Mouse (Mus musculus): ENCODE measurements around the gene Mical3. TPM values are rescaled to one million over a fixed set of nuclear protein-coding genes. Genes with fewer than 3 reads are reported as not detected.
A peak's percentile ranks its signal among the peaks of the same experiment; 100 is the strongest.

The Mical3 gene
- total and polyA plus RNA-seq, 2 experiments from 2014 or later, result 30.8 to 94.8 TPM

DNA sequence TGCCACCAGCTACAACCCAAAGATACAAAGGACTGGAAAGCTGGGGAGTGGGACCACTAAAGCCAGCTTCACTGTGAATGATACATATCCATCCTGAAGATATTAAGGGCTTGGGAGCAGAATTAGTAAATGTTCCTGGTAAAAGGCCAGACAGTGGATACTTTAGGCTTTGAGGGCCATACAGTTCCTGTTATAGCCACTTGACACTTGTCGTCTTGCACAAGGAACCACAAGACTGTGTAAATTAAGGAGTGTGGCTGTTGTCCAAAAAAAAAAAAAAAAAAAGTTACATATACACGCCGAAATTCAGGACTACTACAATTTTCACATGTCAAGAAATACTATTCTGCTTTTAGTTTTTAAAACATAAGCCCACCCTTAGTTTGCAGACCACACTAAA, 17.6 kb upstream of the Mical3 start:
- WGBS, result 45% methylated on average over 3 of the region's 3 CpGs
- Histone ChIP-seq H3K27ac (ENCODE audit: low read depth) (no peak overlapping the region), H3K9me3 (replicated peaks; ENCODE audit: control insufficient read depth, low read length) (no peaks in the 10 kb centered on the region), H3K9ac (replicated peaks; ENCODE audit: low read depth, low read length) (no peak overlapping the region), H3K36me3 (replicated peaks; ENCODE audit: control insufficient read depth, insufficient read depth, low read length) (no peaks in the 10 kb centered on the region), H3K4me1 (ENCODE audit: control insufficient read depth, insufficient read depth) (peaks cover 22% of the 10 kb centered on the region; the same call in 1 of the 2 replicates), H3K4me3 (ENCODE audit: low read depth, low read length) (no peak overlapping the region), H3K27me3 (ENCODE audit: control insufficient read depth, insufficient read depth, low read length) (no peaks in the 10 kb centered on the region), H3K4me2 (ENCODE audit: low read depth, low read length) (no peak overlapping the region)
- ATAC-seq (ENCODE audit: insufficient read depth, low read depth) (no peak), DNase-seq (ENCODE audit: low spot score) (no peak)
- TF ChIP-seq EP300 (IDR thresholded peaks at IDR 0.05; ENCODE audit: low read depth), result no peak

DNA sequence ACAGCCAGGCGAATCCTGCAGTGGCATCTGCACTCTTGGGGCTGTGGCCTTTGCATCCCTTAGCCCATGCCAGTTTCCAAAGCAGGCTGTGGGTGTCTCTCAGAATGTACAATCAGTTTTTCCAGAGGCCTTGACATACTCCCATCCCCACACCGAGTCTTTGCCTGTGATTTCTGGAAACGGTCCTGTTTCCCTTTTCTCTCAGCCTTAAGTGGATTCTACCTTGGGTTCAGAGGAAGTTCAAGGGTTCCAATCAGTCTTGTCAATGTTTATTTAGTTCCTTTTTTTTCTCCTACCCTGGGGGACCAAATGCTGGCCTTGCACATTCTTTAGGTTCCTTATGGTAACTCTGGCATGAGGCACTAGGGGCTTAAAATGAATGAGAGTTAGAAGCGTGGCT, 16.0 kb upstream of the Mical3 start:
- Histone ChIP-seq H3K27ac (ENCODE audit: low read depth) (no peak overlapping the region), H3K9ac (replicated peaks; ENCODE audit: low read depth, low read length) (no peak overlapping the region), H3K4me3 (ENCODE audit: low read depth, low read length) (no peak overlapping the region), H3K27me3 (ENCODE audit: control insufficient read depth, insufficient read depth, low read length) (no peaks in the 10 kb centered on the region), H3K4me2 (ENCODE audit: low read depth, low read length) (no peak overlapping the region), H3K9me3 (replicated peaks; ENCODE audit: control insufficient read depth, low read length) (no peaks in the 10 kb centered on the region), H3K4me1 (ENCODE audit: control insufficient read depth, insufficient read depth) (peaks cover 15% of the 10 kb centered on the region; the same call in 1 of the 2 replicates), H3K36me3 (replicated peaks; ENCODE audit: control insufficient read depth, insufficient read depth, low read length) (no peaks in the 10 kb centered on the region)
- ATAC-seq (ENCODE audit: insufficient read depth, low read depth) (no peak), DNase-seq (ENCODE audit: low spot score) (no peak)
- TF ChIP-seq EP300 (IDR thresholded peaks at IDR 0.05; ENCODE audit: low read depth) (no peak), CTCF (IDR thresholded peaks at IDR 0.05; ENCODE audit: low read depth) (no peak)
- 53% methylated on average over 4 of the region's 4 CpGs for WGBS

DNA sequence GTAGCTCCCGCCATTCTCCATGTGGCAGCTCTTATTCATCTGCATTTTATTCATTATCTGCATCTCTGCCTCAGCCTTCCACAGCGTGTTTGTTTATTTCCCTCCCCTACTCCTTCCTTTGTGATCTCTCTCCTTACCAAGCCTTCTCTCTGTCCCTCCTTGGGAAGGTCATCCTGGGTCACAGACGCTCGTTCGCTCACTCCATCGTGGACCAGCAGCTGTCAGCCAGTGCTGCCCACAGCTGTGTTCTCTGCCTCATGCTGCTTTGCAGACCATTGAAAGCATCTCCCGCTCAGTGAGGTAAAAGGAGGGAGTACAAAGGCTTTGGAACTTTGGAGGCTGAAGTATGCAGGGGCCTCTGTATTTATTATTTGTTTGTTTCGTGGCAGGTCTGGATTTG, 15.1 kb upstream of the Mical3 start:
- ATAC-seq (ENCODE audit: insufficient read depth, low read depth) (no peak), DNase-seq (ENCODE audit: low spot score) (no peak)
- Histone ChIP-seq H3K36me3 (replicated peaks; ENCODE audit: control insufficient read depth, insufficient read depth, low read length) (no peaks in the 10 kb centered on the region), H3K4me3 (ENCODE audit: low read depth, low read length) (no peak overlapping the region), H3K9me3 (replicated peaks; ENCODE audit: control insufficient read depth, low read length) (no peaks in the 10 kb centered on the region), H3K4me1 (ENCODE audit: control insufficient read depth, insufficient read depth) (peaks cover 9% of the 10 kb centered on the region; the same call in 1 of the 2 replicates), H3K9ac (replicated peaks; ENCODE audit: low read depth, low read length) (no peak overlapping the region), H3K27ac (ENCODE audit: low read depth) (no peak overlapping the region), H3K4me2 (ENCODE audit: low read depth, low read length) (no peak overlapping the region), H3K27me3 (ENCODE audit: control insufficient read depth, insufficient read depth, low read length) (no peaks in the 10 kb centered on the region)
- TF ChIP-seq CTCF (IDR thresholded peaks at IDR 0.05; ENCODE audit: low read depth), result no peak
- no peak for TF ChIP-seq EP300 (IDR thresholded peaks at IDR 0.05; ENCODE audit: low read depth)
- 74% methylated on average over 8 of the region's 8 CpGs for WGBS

DNA sequence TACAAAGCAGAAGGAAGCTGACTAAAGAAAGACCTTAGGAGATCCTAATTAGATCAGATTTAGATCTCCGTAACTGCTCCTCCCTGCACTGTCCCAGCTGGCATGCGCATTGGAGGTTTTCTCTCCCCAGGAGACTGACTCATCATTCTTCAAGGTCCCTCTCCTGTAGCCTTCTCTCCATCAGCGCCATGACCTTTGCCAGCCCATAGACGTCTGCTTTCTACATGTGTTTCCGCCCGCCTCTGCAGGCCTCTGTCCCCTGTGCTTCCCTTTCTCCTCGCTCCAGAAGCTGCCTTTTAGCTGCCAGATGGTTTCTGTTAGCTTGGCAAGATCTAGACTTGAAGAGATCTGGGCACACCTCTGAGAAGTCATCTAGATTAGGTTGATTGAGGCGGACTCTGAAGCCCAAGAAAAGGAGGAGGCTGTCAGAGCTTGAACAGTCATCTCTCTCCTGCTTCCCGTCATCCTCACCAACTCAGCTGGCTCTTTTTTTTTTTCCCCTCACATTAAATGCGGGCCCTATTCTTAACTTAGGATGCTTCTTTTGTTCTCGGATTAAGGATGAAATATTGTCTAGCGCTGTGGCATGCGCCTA, 14.3 kb upstream of the Mical3 start:
- H3K27me3 ChIP-seq (ENCODE audit: control insufficient read depth, insufficient read depth, low read length), result no peaks in the 10 kb centered on the region
- H3K4me3 ChIP-seq (ENCODE audit: low read depth, low read length), result no peak overlapping the region
- DNase-seq (ENCODE audit: low spot score), result no peak
- no peak overlapping the region for H3K4me2 ChIP-seq (ENCODE audit: low read depth, low read length)
- ATAC-seq (ENCODE audit: insufficient read depth, low read depth), result no peak
- no peak overlapping the region for H3K27ac ChIP-seq (ENCODE audit: low read depth)
- H3K4me1 ChIP-seq (ENCODE audit: control insufficient read depth, insufficient read depth), result peaks cover 9% of the 10 kb centered on the region; the same call in 1 of the 2 replicates
- 76% methylated on average over 13 of the region's 13 CpGs for WGBS
- no peaks in the 10 kb centered on the region for H3K36me3 ChIP-seq (replicated peaks; ENCODE audit: control insufficient read depth, insufficient read depth, low read length)
- H3K9ac ChIP-seq (replicated peaks; ENCODE audit: low read depth, low read length), result no peak overlapping the region
- H3K9me3 ChIP-seq (replicated peaks; ENCODE audit: control insufficient read depth, low read length), result no peaks in the 10 kb centered on the region
- no peak for TF ChIP-seq EP300 (IDR thresholded peaks at IDR 0.05; ENCODE audit: low read depth)
- TF ChIP-seq CTCF (IDR thresholded peaks at IDR 0.05; ENCODE audit: low read depth), result no peak

DNA sequence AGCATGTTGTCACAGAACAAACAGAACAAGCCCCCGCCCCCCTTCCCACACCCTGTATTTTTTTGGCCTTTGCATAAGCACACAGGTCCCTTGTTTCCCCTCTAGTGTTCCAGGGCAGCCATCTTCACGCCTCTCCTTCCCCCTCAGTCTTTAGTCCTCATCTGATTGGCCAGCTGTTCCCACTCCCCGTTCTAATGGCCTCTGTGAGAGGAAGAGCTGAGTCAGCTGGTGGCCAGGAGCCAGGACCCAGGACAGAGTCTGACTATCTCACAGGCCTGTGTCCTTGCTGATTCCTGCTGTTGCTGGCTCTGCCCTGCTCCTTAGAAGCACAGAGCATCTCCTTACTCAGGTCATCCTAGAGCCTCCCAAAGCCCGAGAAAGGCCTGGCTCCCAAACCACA, 13.3 kb upstream of the Mical3 start:
- Histone ChIP-seq H3K4me3 (ENCODE audit: low read depth, low read length) (no peak overlapping the region), H3K27ac (ENCODE audit: low read depth) (peak overlapping the region; percentile 28), H3K27me3 (ENCODE audit: control insufficient read depth, insufficient read depth, low read length) (no peaks in the 10 kb centered on the region), H3K9me3 (replicated peaks; ENCODE audit: control insufficient read depth, low read length) (no peaks in the 10 kb centered on the region), H3K9ac (replicated peaks; ENCODE audit: low read depth, low read length) (no peak overlapping the region), H3K4me1 (ENCODE audit: control insufficient read depth, insufficient read depth) (peaks cover 9% of the 10 kb centered on the region; the same call in 1 of the 2 replicates), H3K4me2 (ENCODE audit: low read depth, low read length) (no peak overlapping the region), H3K36me3 (replicated peaks; ENCODE audit: control insufficient read depth, insufficient read depth, low read length) (no peaks in the 10 kb centered on the region)
- ATAC-seq (ENCODE audit: insufficient read depth, low read depth) (peak; percentile 87), DNase-seq (ENCODE audit: low spot score) (peak; percentile 86)
- no peak for TF ChIP-seq CTCF (IDR thresholded peaks at IDR 0.05; ENCODE audit: low read depth)
- no peak for TF ChIP-seq EP300 (IDR thresholded peaks at IDR 0.05; ENCODE audit: low read depth)
- WGBS, result 42% methylated on average over 4 of the region's 4 CpGs

DNA sequence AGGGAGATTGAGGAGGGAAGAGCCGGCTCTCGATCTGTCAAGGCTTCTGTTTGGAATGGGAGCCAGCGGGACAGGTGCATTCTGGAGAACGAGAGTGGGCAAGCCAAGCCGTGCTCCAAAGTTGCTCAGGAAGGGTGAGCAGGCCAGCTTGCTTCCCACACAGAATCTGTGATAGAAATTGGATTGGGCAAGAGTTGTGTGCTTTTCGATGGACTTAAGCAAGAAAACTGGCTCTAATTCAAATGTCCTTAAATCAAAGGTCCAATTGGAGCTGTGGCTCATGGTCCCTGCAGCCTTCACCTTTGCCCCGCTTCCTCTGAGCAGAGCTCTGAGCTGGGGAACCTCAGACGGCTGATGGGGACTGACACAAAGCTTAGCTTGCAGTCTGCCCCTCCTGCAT, 12.6 kb upstream of the Mical3 start:
- DNase-seq (ENCODE audit: low spot score) (no peak), ATAC-seq (ENCODE audit: insufficient read depth, low read depth) (no peak)
- WGBS, result 79% methylated on average over 8 of the region's 8 CpGs
- Histone ChIP-seq H3K4me2 (ENCODE audit: low read depth, low read length) (no peak overlapping the region), H3K9ac (replicated peaks; ENCODE audit: low read depth, low read length) (no peak overlapping the region), H3K27ac (ENCODE audit: low read depth) (no peak overlapping the region), H3K36me3 (replicated peaks; ENCODE audit: control insufficient read depth, insufficient read depth, low read length) (no peaks in the 10 kb centered on the region), H3K9me3 (replicated peaks; ENCODE audit: control insufficient read depth, low read length) (no peaks in the 10 kb centered on the region), H3K27me3 (ENCODE audit: control insufficient read depth, insufficient read depth, low read length) (no peaks in the 10 kb centered on the region), H3K4me1 (ENCODE audit: control insufficient read depth, insufficient read depth) (peaks cover 9% of the 10 kb centered on the region; the same call in 1 of the 2 replicates), H3K4me3 (ENCODE audit: low read depth, low read length) (no peak overlapping the region)
- TF ChIP-seq CTCF (IDR thresholded peaks at IDR 0.05; ENCODE audit: low read depth) (no peak), EP300 (IDR thresholded peaks at IDR 0.05; ENCODE audit: low read depth) (no peak)

All from heart, postnatal 0 days (tissue).